Mouse (Mus musculus): Measurements from ENCODE around the gene Crtc3. TPM values are rescaled to one million over a fixed set of nuclear protein-coding genes. Genes with fewer than 3 reads are reported as not detected.

Crtc3 gene
- polyA plus RNA-seq, 1 experiment, result 43.6 TPM

GRCm38 (mm10) chr7:80719038-80719437, 30.4 kb upstream of the Crtc3 start:
- Histone ChIP-seq H3K27ac (ENCODE audit: control insufficient read depth, insufficient read depth, low read length) (peak overlapping the region; percentile 65), H3K36me3 (ENCODE audit: control insufficient read depth, insufficient read depth, low read length) (peaks cover 66% of the 10 kb centered on the region), H3K27me3 (ENCODE audit: control insufficient read depth, insufficient read depth, low read length) (no peaks in the 10 kb centered on the region), H3K4me3 (ENCODE audit: control insufficient read depth, insufficient read depth, low read length) (no peak overlapping the region), H3K4me1 (replicated peaks; ENCODE audit: control insufficient read depth, insufficient read depth, low read length) (peaks cover 16% of the 10 kb centered on the region)
- WGBS, result 87% methylated on average over 2 of the region's 2 CpGs
- no peak for TF ChIP-seq CTCF (IDR thresholded peaks at IDR 0.05; ENCODE audit: borderline replicate concordance, control insufficient read depth, extremely low read depth, insufficient read depth, low read length, poor library complexity)
- TF ChIP-seq POLR2A (IDR thresholded peaks at IDR 0.05; ENCODE audit: control insufficient read depth, extremely low read depth, insufficient read depth, low read length, poor library complexity), result no peak
- DNase-seq, result no peak

DNA sequence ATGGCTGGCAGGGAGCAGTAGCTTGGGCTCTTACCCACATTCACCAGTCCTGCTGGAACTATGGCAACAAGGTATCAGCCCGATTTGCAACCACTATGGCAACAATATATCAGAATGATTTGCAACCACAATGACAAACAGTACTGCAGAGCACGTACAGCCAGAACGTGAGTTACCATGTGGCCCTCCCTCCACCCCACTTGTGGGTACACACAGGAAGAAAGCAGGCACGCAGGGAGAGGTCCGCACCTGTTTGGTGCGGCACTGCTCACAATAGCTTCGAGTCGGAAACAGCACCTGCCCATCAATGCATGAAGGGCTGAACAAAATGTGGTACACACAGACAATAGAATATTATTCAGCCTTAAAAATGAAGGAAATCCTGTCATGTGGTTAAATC, 29.8 kb upstream of the Crtc3 start:
- peaks cover 66% of the 10 kb centered on the region for H3K36me3 ChIP-seq (ENCODE audit: control insufficient read depth, insufficient read depth, low read length)
- peak; percentile 68 for DNase-seq
- WGBS, result 12% methylated on average over 8 of the region's 8 CpGs
- peaks cover 16% of the 10 kb centered on the region for H3K4me1 ChIP-seq (replicated peaks; ENCODE audit: control insufficient read depth, insufficient read depth, low read length)
- TF ChIP-seq POLR2A (IDR thresholded peaks at IDR 0.05; ENCODE audit: control insufficient read depth, extremely low read depth, insufficient read depth, low read length, poor library complexity), result 0 out of 2 replicates have a peak, but pooled peaks have one; percentile 26
- no peak for TF ChIP-seq CTCF (IDR thresholded peaks at IDR 0.05; ENCODE audit: borderline replicate concordance, control insufficient read depth, extremely low read depth, insufficient read depth, low read length, poor library complexity)
- peak overlapping the region; percentile 59 for H3K27ac ChIP-seq (ENCODE audit: control insufficient read depth, insufficient read depth, low read length)
- no peak overlapping the region for H3K4me3 ChIP-seq (ENCODE audit: control insufficient read depth, insufficient read depth, low read length)
- H3K27me3 ChIP-seq (ENCODE audit: control insufficient read depth, insufficient read depth, low read length), result no peaks in the 10 kb centered on the region

DNA sequence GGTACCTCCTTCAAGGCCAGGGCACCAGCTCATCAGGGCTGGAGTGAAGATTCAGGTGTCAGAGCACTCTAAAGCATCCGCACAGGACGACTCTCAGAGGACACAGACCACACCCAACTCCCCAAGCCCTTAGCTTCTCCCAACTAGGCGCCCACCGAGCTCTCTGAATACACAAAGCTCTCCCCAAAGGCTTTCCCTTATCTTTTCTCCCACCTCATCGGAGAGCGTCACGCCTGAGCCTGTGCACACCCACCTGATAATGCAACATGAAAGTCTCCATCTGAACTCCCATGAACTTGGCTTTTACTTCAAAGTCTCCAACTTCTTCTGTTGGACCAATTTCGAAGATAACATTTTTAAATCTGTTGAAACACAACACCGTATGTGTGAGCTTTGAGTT, 28.1 kb upstream of the Crtc3 start:
- no peak for DNase-seq
- TF ChIP-seq CTCF (IDR thresholded peaks at IDR 0.05; ENCODE audit: borderline replicate concordance, control insufficient read depth, extremely low read depth, insufficient read depth, low read length, poor library complexity) (no peak), POLR2A (IDR thresholded peaks at IDR 0.05; ENCODE audit: control insufficient read depth, extremely low read depth, insufficient read depth, low read length, poor library complexity) (no peak)
- H3K4me3 ChIP-seq (ENCODE audit: control insufficient read depth, insufficient read depth, low read length), result no peak overlapping the region
- WGBS, result 97% methylated on average over 9 of the region's 9 CpGs
- H3K27ac ChIP-seq (ENCODE audit: control insufficient read depth, insufficient read depth, low read length), result no peak overlapping the region
- peaks cover 16% of the 10 kb centered on the region for H3K4me1 ChIP-seq (replicated peaks; ENCODE audit: control insufficient read depth, insufficient read depth, low read length)
- H3K27me3 ChIP-seq (ENCODE audit: control insufficient read depth, insufficient read depth, low read length), result no peaks in the 10 kb centered on the region
- H3K36me3 ChIP-seq (ENCODE audit: control insufficient read depth, insufficient read depth, low read length), result peaks cover 65% of the 10 kb centered on the region

GRCm38 (mm10) chr7:80715306-80715705, 26.6 kb upstream of the Crtc3 start:
- H3K27ac ChIP-seq (ENCODE audit: control insufficient read depth, insufficient read depth, low read length), result no peak overlapping the region
- H3K36me3 ChIP-seq (ENCODE audit: control insufficient read depth, insufficient read depth, low read length), result peaks cover 53% of the 10 kb centered on the region
- no peak overlapping the region for H3K4me3 ChIP-seq (ENCODE audit: control insufficient read depth, insufficient read depth, low read length)
- TF ChIP-seq POLR2A (IDR thresholded peaks at IDR 0.05; ENCODE audit: control insufficient read depth, extremely low read depth, insufficient read depth, low read length, poor library complexity) (no peak), CTCF (IDR thresholded peaks at IDR 0.05; ENCODE audit: borderline replicate concordance, control insufficient read depth, extremely low read depth, insufficient read depth, low read length, poor library complexity) (no peak)
- peaks cover 16% of the 10 kb centered on the region for H3K4me1 ChIP-seq (replicated peaks; ENCODE audit: control insufficient read depth, insufficient read depth, low read length)
- no peaks in the 10 kb centered on the region for H3K27me3 ChIP-seq (ENCODE audit: control insufficient read depth, insufficient read depth, low read length)
- DNase-seq, result no peak
- WGBS, result 97% methylated on average over 7 of the region's 7 CpGs

GRCm38 (mm10) chr7:80711496-80711895, 22.8 kb upstream of the Crtc3 start:
- Histone ChIP-seq H3K27ac (ENCODE audit: control insufficient read depth, insufficient read depth, low read length) (no peak overlapping the region), H3K27me3 (ENCODE audit: control insufficient read depth, insufficient read depth, low read length) (no peaks in the 10 kb centered on the region), H3K4me3 (ENCODE audit: control insufficient read depth, insufficient read depth, low read length) (no peak overlapping the region), H3K36me3 (ENCODE audit: control insufficient read depth, insufficient read depth, low read length) (peaks cover 40% of the 10 kb centered on the region), H3K4me1 (replicated peaks; ENCODE audit: control insufficient read depth, insufficient read depth, low read length) (no peaks in the 10 kb centered on the region)
- 82% methylated on average over 8 of the region's 8 CpGs for WGBS
- no peak for DNase-seq
- no peak for TF ChIP-seq POLR2A (IDR thresholded peaks at IDR 0.05; ENCODE audit: control insufficient read depth, extremely low read depth, insufficient read depth, low read length, poor library complexity)
- TF ChIP-seq CTCF (IDR thresholded peaks at IDR 0.05; ENCODE audit: borderline replicate concordance, control insufficient read depth, extremely low read depth, insufficient read depth, low read length, poor library complexity), result no peak

- WGBS, result 96% methylated on average over 7 of the region's 7 CpGs
- no peak for DNase-seq
- no peaks in the 10 kb centered on the region for H3K4me1 ChIP-seq (replicated peaks; ENCODE audit: control insufficient read depth, insufficient read depth, low read length)
- no peaks in the 10 kb centered on the region for H3K27me3 ChIP-seq (ENCODE audit: control insufficient read depth, insufficient read depth, low read length)
- H3K27ac ChIP-seq (ENCODE audit: control insufficient read depth, insufficient read depth, low read length), result no peak overlapping the region
- TF ChIP-seq CTCF (IDR thresholded peaks at IDR 0.05; ENCODE audit: borderline replicate concordance, control insufficient read depth, extremely low read depth, insufficient read depth, low read length, poor library complexity) (no peak), POLR2A (IDR thresholded peaks at IDR 0.05; ENCODE audit: control insufficient read depth, extremely low read depth, insufficient read depth, low read length, poor library complexity) (no peak)
- peaks cover 29% of the 10 kb centered on the region for H3K36me3 ChIP-seq (ENCODE audit: control insufficient read depth, insufficient read depth, low read length)
- H3K4me3 ChIP-seq (ENCODE audit: control insufficient read depth, insufficient read depth, low read length), result no peak overlapping the region
Observed at GRCm38 (mm10) chr7:80710333-80710732, 21.7 kb upstream of the Crtc3 start.

GRCm38 (mm10) chr7:80704066-80704465, 15.4 kb upstream of the Crtc3 start:
- 77% methylated on average over 4 of the region's 4 CpGs for WGBS
- Histone ChIP-seq H3K4me3 (ENCODE audit: control insufficient read depth, insufficient read depth, low read length) (no peak overlapping the region), H3K27ac (ENCODE audit: control insufficient read depth, insufficient read depth, low read length) (no peak overlapping the region), H3K27me3 (ENCODE audit: control insufficient read depth, insufficient read depth, low read length) (no peaks in the 10 kb centered on the region), H3K36me3 (ENCODE audit: control insufficient read depth, insufficient read depth, low read length) (no peaks in the 10 kb centered on the region), H3K4me1 (replicated peaks; ENCODE audit: control insufficient read depth, insufficient read depth, low read length) (no peaks in the 10 kb centered on the region)
- no peak for DNase-seq
- TF ChIP-seq CTCF (IDR thresholded peaks at IDR 0.05; ENCODE audit: borderline replicate concordance, control insufficient read depth, extremely low read depth, insufficient read depth, low read length, poor library complexity) (no peak), POLR2A (IDR thresholded peaks at IDR 0.05; ENCODE audit: control insufficient read depth, extremely low read depth, insufficient read depth, low read length, poor library complexity) (no peak)

All from thymus, adult 2 months (tissue).